In the genomic region with DNA sequence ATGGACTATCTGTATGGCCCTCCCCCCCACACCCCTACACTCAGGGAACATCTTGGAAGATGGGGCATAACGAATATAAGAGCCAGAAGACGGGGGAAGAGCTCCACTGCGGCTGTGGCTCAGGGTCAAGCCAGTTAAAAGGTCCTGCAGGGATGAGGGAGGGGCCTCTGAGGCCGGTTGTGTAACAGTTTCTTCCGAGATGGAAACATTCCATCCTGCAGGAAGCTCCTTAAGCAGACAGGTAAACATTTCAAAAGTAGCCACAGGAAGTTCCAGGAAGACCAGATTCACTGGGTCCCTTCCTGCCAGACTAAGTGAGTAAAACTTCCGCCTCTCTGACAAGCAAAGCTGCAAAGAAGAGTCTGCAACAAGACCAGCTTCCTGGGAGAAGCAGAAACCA, we compare ENCODE assay signal across 14 mouse cellular contexts. TPM values are rescaled to one million over a fixed set of nuclear protein-coding genes. Genes with fewer than 3 reads are reported as not detected.
"Had no signal": no experiment of that assay in that cellular context is flagged by ENCODE, and none has a peak within 500 bp of the region (broad histone marks: within the 10 kb centered on the region; RNA-seq: fewer than 3 reads in every experiment).

No protein-coding gene starts in this region.

- H3K27me3 ChIP-seq: limb, embryonic 15.5 days; liver, embryonic 12.5 days; midbrain, embryonic 13.5 days; neural tube, embryonic 15.5 days; stomach, embryonic 15.5 days had no signal

- H3K4me1 ChIP-seq: limb, embryonic 15.5 days; liver, embryonic 12.5 days; midbrain, embryonic 13.5 days; neural tube, embryonic 15.5 days; stomach, embryonic 15.5 days had no signal

- H3K4me3 ChIP-seq: limb, embryonic 15.5 days; liver, embryonic 12.5 days; midbrain, embryonic 13.5 days; myocyte; neural tube, embryonic 15.5 days; stomach, embryonic 15.5 days had no signal

- H3K4me2 ChIP-seq: limb, embryonic 15.5 days; liver, embryonic 12.5 days; midbrain, embryonic 13.5 days; neural tube, embryonic 15.5 days; stomach, embryonic 15.5 days had no signal

- H3K9me3 ChIP-seq: limb, embryonic 15.5 days; liver, embryonic 12.5 days; midbrain, embryonic 13.5 days; neural tube, embryonic 15.5 days; stomach, embryonic 15.5 days had no signal

- H3K27ac ChIP-seq: limb, embryonic 15.5 days; liver, embryonic 12.5 days; midbrain, embryonic 13.5 days; neural tube, embryonic 15.5 days; stomach, embryonic 15.5 days had no signal

- H3K9ac ChIP-seq: limb, embryonic 15.5 days; liver, embryonic 12.5 days; midbrain, embryonic 13.5 days; neural tube, embryonic 15.5 days; stomach, embryonic 15.5 days had no signal

- ATAC-seq: liver, embryonic 12.5 days; midbrain, embryonic 13.5 days had no signal

- H3K36me3 ChIP-seq: limb, embryonic 15.5 days; liver, embryonic 12.5 days; midbrain, embryonic 13.5 days; neural tube, embryonic 15.5 days; stomach, embryonic 15.5 days had no signal

- DNase-seq: kidney, adult 11 months; kidney, postnatal 10 days; right cerebral cortex, postnatal 4 days; spleen, adult 18-20 months; thymus, adult 2 months; thymus, postnatal 25 days had no signal

RNA-seq across cellular contexts. Expression of a gene that starts 45.4 kb away (rescaled TPM):
- polyA plus RNA-seq: limb, embryonic 11.5 days; myocyte; neural tube, embryonic 11.5 days had no signal

RNA-seq across cellular contexts. Expression of a gene that starts 54.3 kb away (rescaled TPM):
- polyA plus RNA-seq: neural tube, embryonic 11.5 days had no signal
